Mouse (Mus musculus): ENCODE measurements around the gene Spint1.

DNA sequence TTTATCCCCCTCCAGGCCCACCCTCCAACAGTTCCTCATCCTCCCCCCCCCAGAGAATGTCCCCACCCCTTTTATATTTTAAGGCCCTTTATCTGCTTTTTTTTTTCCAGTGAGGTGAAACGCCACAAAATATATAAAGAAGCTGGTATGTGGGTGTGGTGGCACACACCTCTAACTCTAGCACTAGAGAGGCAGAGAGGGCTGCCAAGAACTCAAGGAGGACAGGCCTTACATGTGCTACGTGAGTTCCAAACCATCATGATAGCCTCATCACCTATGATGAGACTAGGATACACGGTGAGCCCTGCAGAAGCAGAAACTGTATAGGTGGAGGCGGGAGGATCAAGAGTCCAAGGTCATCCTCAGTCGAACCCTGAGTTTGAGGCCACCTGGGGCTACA lies 46.2 kb upstream of the Spint1 start:
- no peak for TF ChIP-seq CTCF (IDR thresholded peaks at IDR 0.05)
- no peak for TF ChIP-seq EP300 (IDR thresholded peaks at IDR 0.05)

Measured in lung, postnatal 0 days (tissue).